Mouse (Mus musculus): ENCODE results near the gene Sec24a. TPM values are rescaled to one million over a fixed set of nuclear protein-coding genes. Genes with fewer than 3 reads are reported as not detected.
"Not testable (repeated sequence)": the region's sequence is repeated elsewhere in the genome, so short reads cannot be mapped to it uniquely, and the experiment has no call there.

Sec24a gene
- polyA plus RNA-seq, 1 experiment from 2014 or later: 13.0 TPM

GRCm38 (mm10) chr11:51790662-51791061, 27.2 kb upstream of the Sec24a start:
- Histone ChIP-seq H3K9ac (ENCODE audit: low read length) (no peak overlapping the region), H3K4me3 (ENCODE audit: low read depth, low read length) (no peak overlapping the region), H3K27me3 (ENCODE audit: control insufficient read depth, insufficient read depth, low read length) (no peaks in the 10 kb centered on the region), H3K36me3 (ENCODE audit: control insufficient read depth, insufficient read depth, low read length) (peaks cover 3% of the 10 kb centered on the region), H3K4me1 (ENCODE audit: control insufficient read depth, insufficient read depth, low read length) (no peaks in the 10 kb centered on the region), H3K27ac (ENCODE audit: low read depth, low read length) (no peak overlapping the region), H3K9me3 (ENCODE audit: control insufficient read depth, low read length) (no peaks in the 10 kb centered on the region), H3K4me2 (no peak overlapping the region)
- ATAC-seq (ENCODE audit: low FRiP score): no peak
- 96% methylated on average over 7 of the region's 7 CpGs for WGBS
- no peak for DNase-seq (ENCODE audit: low spot score, missing footprints)

GRCm38 (mm10) chr11:51789735-51790134, 26.3 kb upstream of the Sec24a start:
- H3K27me3 ChIP-seq (ENCODE audit: control insufficient read depth, insufficient read depth, low read length); H3K9ac ChIP-seq (ENCODE audit: low read length): not testable (repeated sequence)
- 87% methylated on average over 4 of the region's 4 CpGs for WGBS

GRCm38 (mm10) chr11:51785926-51786325, 22.5 kb upstream of the Sec24a start:
- H3K4me3 ChIP-seq (ENCODE audit: low read depth, low read length): no peak overlapping the region
- no peak overlapping the region for H3K9ac ChIP-seq (ENCODE audit: low read length)
- no peaks in the 10 kb centered on the region for H3K27me3 ChIP-seq (ENCODE audit: control insufficient read depth, insufficient read depth, low read length)
- no peak overlapping the region for H3K4me2 ChIP-seq
- H3K4me1 ChIP-seq (ENCODE audit: control insufficient read depth, insufficient read depth, low read length): no peaks in the 10 kb centered on the region
- no peaks in the 10 kb centered on the region; the same call in 1 of the 2 replicates for H3K36me3 ChIP-seq (ENCODE audit: control insufficient read depth, insufficient read depth, low read length)
- DNase-seq (ENCODE audit: low spot score, missing footprints) (peak; percentile 91), ATAC-seq (ENCODE audit: low FRiP score) (no peak)
- H3K27ac ChIP-seq (ENCODE audit: low read depth, low read length): no peak overlapping the region
- 91% methylated on average over 6 of the region's 6 CpGs for WGBS
- no peaks in the 10 kb centered on the region for H3K9me3 ChIP-seq (ENCODE audit: control insufficient read depth, low read length)

More at GRCm38 (mm10) chr11:51789735-51790134, 26.3 kb upstream of the Sec24a start:
- not testable (repeated sequence) for H3K36me3 ChIP-seq (ENCODE audit: control insufficient read depth, insufficient read depth, low read length); H3K27ac ChIP-seq (ENCODE audit: low read depth, low read length); ATAC-seq (ENCODE audit: low FRiP score); H3K4me2 ChIP-seq; DNase-seq (ENCODE audit: low spot score, missing footprints); H3K9me3 ChIP-seq (ENCODE audit: control insufficient read depth, low read length); H3K4me3 ChIP-seq (ENCODE audit: low read depth, low read length); H3K4me1 ChIP-seq (ENCODE audit: control insufficient read depth, insufficient read depth, low read length)

DNA sequence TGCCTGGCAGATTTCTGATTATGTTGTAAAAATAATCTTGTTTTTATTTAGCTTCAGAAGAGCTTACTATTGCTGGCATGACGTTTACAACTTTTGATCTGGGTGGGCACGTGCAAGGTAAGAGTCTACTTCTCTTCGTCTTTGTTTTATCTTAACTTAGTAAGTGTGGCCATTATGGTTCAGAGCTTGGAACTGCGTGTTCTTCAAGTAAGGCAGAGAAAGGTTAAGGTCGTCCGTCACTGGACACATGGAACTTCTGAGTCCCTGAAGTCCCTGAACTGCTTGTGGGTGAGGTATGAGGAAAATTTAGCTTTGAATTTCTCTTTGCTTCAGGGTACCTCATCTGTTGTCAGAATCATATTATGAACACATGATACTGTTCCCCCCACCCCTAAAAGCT, 19.3 kb upstream of the Sec24a start:
- no peak for ATAC-seq (ENCODE audit: low FRiP score)
- 92% methylated on average over 6 of the region's 6 CpGs for WGBS

GRCm38 (mm10) chr11:51780773-51781267, 17.4 kb upstream of the Sec24a start:
- WGBS: 91% methylated on average over 9 of the region's 9 CpGs
- ATAC-seq (ENCODE audit: low FRiP score) (no peak), DNase-seq (ENCODE audit: low spot score, missing footprints) (no peak)
- Histone ChIP-seq H3K27ac (ENCODE audit: low read depth, low read length) (no peak overlapping the region), H3K4me3 (ENCODE audit: low read depth, low read length) (no peak overlapping the region), H3K4me2 (no peak overlapping the region), H3K9me3 (ENCODE audit: control insufficient read depth, low read length) (no peaks in the 10 kb centered on the region), H3K4me1 (ENCODE audit: control insufficient read depth, insufficient read depth, low read length) (no peaks in the 10 kb centered on the region), H3K9ac (ENCODE audit: low read length) (no peak overlapping the region), H3K36me3 (ENCODE audit: control insufficient read depth, insufficient read depth, low read length) (no peaks in the 10 kb centered on the region; the same call in 1 of the 2 replicates), H3K27me3 (ENCODE audit: control insufficient read depth, insufficient read depth, low read length) (no peaks in the 10 kb centered on the region)

More for the DNA sequence above, 19.3 kb upstream of the Sec24a start:
- Histone ChIP-seq H3K27me3 (ENCODE audit: control insufficient read depth, insufficient read depth, low read length) (no peaks in the 10 kb centered on the region), H3K4me2 (no peak overlapping the region), H3K4me1 (ENCODE audit: control insufficient read depth, insufficient read depth, low read length) (no peaks in the 10 kb centered on the region), H3K9me3 (ENCODE audit: control insufficient read depth, low read length) (no peaks in the 10 kb centered on the region), H3K27ac (ENCODE audit: low read depth, low read length) (no peak overlapping the region), H3K36me3 (ENCODE audit: control insufficient read depth, insufficient read depth, low read length) (no peaks in the 10 kb centered on the region; the same call in 1 of the 2 replicates), H3K4me3 (ENCODE audit: low read depth, low read length) (no peak overlapping the region), H3K9ac (ENCODE audit: low read length) (no peak overlapping the region)
- DNase-seq (ENCODE audit: low spot score, missing footprints): no peak

- H3K27me3 ChIP-seq (ENCODE audit: control insufficient read depth, insufficient read depth, low read length): no peaks in the 10 kb centered on the region
- H3K27ac ChIP-seq (ENCODE audit: low read depth, low read length): no peak overlapping the region
- H3K4me1 ChIP-seq (ENCODE audit: control insufficient read depth, insufficient read depth, low read length): no peaks in the 10 kb centered on the region
- no peaks in the 10 kb centered on the region for H3K36me3 ChIP-seq (ENCODE audit: control insufficient read depth, insufficient read depth, low read length)
- WGBS: 90% methylated on average over 5 of the region's 5 CpGs
- DNase-seq (ENCODE audit: low spot score, missing footprints): no peak
- H3K4me2 ChIP-seq: no peak overlapping the region
- no peak overlapping the region for H3K9ac ChIP-seq (ENCODE audit: low read length)
- no peak overlapping the region for H3K4me3 ChIP-seq (ENCODE audit: low read depth, low read length)
- no peaks in the 10 kb centered on the region for H3K9me3 ChIP-seq (ENCODE audit: control insufficient read depth, low read length)
- no peak for ATAC-seq (ENCODE audit: low FRiP score)
These were observed 14.0 kb upstream of the Sec24a start for GRCm38 (mm10) chr11:51777478-51777877.

DNA sequence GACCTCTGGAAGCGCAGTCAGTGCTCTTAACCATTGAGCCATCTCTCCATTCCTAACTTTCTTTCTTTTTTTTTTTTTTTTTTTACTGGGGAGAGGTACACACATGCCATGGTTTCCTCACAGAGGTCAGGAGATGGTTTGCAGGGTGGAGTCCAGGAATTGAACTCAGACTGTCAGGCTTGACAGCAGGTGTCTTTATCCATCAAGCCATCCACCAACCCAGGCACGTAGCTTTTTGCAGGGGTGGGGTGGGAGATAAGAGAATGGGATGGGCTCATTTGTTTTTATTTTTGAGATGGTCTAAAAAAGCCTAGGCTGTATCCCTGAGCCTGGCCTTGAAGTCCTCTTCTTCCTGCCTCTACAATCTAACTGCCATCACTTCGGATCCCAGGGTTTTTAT, 12.1 kb upstream of the Sec24a start:
- H3K9ac ChIP-seq (ENCODE audit: low read length): no peak overlapping the region
- H3K27me3 ChIP-seq (ENCODE audit: control insufficient read depth, insufficient read depth, low read length): no peaks in the 10 kb centered on the region
- no peaks in the 10 kb centered on the region for H3K36me3 ChIP-seq (ENCODE audit: control insufficient read depth, insufficient read depth, low read length)
- DNase-seq (ENCODE audit: low spot score, missing footprints) (no peak), ATAC-seq (ENCODE audit: low FRiP score) (no peak)
- H3K4me2 ChIP-seq: no peak overlapping the region
- no peaks in the 10 kb centered on the region for H3K9me3 ChIP-seq (ENCODE audit: control insufficient read depth, low read length)
- 90% methylated on average over 3 of the region's 3 CpGs for WGBS
- no peaks in the 10 kb centered on the region for H3K4me1 ChIP-seq (ENCODE audit: control insufficient read depth, insufficient read depth, low read length)
- no peak overlapping the region for H3K4me3 ChIP-seq (ENCODE audit: low read depth, low read length)
- H3K27ac ChIP-seq (ENCODE audit: low read depth, low read length): no peak overlapping the region

DNA sequence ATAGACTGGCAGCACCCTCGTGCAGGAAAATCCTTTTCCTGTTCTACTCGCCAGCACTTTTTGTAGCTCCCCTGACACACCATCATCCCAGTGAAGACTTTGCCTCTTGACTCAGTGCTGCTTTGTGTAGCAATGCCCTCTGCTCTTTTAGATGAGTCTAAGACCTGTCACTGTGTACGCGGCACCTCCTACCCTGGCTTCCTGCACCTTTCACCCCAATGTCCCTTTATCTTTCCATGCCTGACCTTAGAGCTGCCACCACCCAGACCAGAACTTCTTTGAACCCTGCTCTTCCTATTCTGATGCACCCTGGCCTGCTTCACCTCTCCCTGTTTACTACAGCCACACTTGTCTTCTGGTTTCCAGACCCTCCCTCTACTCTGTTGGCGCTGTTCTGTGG, 4.9 kb upstream of the Sec24a start:
- no peak overlapping the region for H3K27ac ChIP-seq (ENCODE audit: low read depth, low read length)
- peaks cover 7% of the 10 kb centered on the region for H3K4me1 ChIP-seq (ENCODE audit: control insufficient read depth, insufficient read depth, low read length)
- no peaks in the 10 kb centered on the region for H3K36me3 ChIP-seq (ENCODE audit: control insufficient read depth, insufficient read depth, low read length)
- no peak overlapping the region for H3K4me2 ChIP-seq
- no peaks in the 10 kb centered on the region for H3K9me3 ChIP-seq (ENCODE audit: control insufficient read depth, low read length)
- no peaks in the 10 kb centered on the region for H3K27me3 ChIP-seq (ENCODE audit: control insufficient read depth, insufficient read depth, low read length)
- 84% methylated on average over 5 of the region's 5 CpGs for WGBS
- no peak overlapping the region for H3K9ac ChIP-seq (ENCODE audit: low read length)
- no peak for DNase-seq (ENCODE audit: low spot score, missing footprints)
- ATAC-seq (ENCODE audit: low FRiP score): no peak
- H3K4me3 ChIP-seq (ENCODE audit: low read depth, low read length): no peak overlapping the region

GRCm38 (mm10) chr11:51767579-51768220, 4.3 kb upstream of the Sec24a start:
- Histone ChIP-seq H3K27me3 (ENCODE audit: control insufficient read depth, insufficient read depth, low read length) (no peaks in the 10 kb centered on the region), H3K9me3 (ENCODE audit: control insufficient read depth, low read length) (no peaks in the 10 kb centered on the region), H3K27ac (ENCODE audit: low read depth, low read length) (no peak overlapping the region), H3K4me3 (ENCODE audit: low read depth, low read length) (no peak overlapping the region), H3K4me2 (no peak overlapping the region), H3K36me3 (ENCODE audit: control insufficient read depth, insufficient read depth, low read length) (no peaks in the 10 kb centered on the region), H3K4me1 (ENCODE audit: control insufficient read depth, insufficient read depth, low read length) (peaks cover 7% of the 10 kb centered on the region), H3K9ac (ENCODE audit: low read length) (no peak overlapping the region)
- DNase-seq (ENCODE audit: low spot score, missing footprints) (no peak), ATAC-seq (ENCODE audit: low FRiP score) (no peak)
- 85% methylated on average over 8 of the region's 8 CpGs for WGBS

Measured in midbrain, embryonic 11.5 days (tissue).